Mouse (Mus musculus): ENCODE results near the gene Stard9.
"Not testable (repeated sequence)": the region's sequence is repeated elsewhere in the genome, so short reads cannot be mapped to it uniquely, and the experiment has no call there.

DNA sequence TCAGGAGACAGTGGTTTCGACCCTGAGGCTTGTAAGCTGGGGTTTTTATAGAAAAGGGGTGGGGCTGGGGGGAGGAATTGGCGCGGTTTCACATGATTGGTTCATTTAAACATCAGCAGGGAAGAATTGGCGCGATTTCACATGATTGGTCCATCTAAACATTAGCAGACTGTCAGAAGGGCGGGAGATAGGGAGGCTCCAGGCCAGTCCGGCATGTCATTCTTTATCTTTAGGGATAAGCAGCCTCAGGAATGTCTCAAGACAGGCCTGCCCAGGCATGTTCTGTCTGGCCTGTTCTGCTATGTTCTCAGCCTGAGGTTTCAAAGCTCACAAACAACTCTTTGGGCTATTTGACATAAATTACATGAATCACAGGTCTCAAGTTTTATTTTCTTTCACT, 52.2 kb downstream of the Stard9 start:
- not testable (repeated sequence) for TF ChIP-seq CTCF (conservative IDR thresholded peaks at IDR 0.05; ENCODE audit: insufficient read depth, insufficient read length, low read depth, low read length); POLR2A (IDR thresholded peaks at IDR 0.05; ENCODE audit: low read depth, low read length)
